Comparison of ENCODE assay signal across 14 mouse cellular contexts in genomic region chr15:3233837-3234551, GRCm38 (mm10). TPM values are rescaled to one million over a fixed set of nuclear protein-coding genes. Genes with fewer than 3 reads are reported as not detected.
DNase-seq lines count a peak whose midpoint lies in the region; ATAC-seq and TF ChIP-seq lines count a peak whose summit lies in the region.
"Had no signal": no experiment of that assay in that cellular context is flagged by ENCODE, and none has a peak within 500 bp of the region (broad histone marks: within the 10 kb centered on the region; RNA-seq: fewer than 3 reads in every experiment).

No protein-coding gene starts in this region.

- H3K27ac ChIP-seq in kidney, adult 2 months (ENCODE audit: insufficient read depth, low read depth, low read length): no peak overlapping the region
- H3K27ac ChIP-seq in hindbrain, embryonic 10.5 days: no peak overlapping the region
- H3K27ac ChIP-seq: forebrain, embryonic 10.5 days; lung, embryonic 15.5 days; stomach, embryonic 15.5 days had no signal

- no peaks in the 10 kb centered on the region for H3K36me3 ChIP-seq in kidney, adult 2 months (ENCODE audit: control insufficient read depth, insufficient read depth, low read length)
- H3K36me3 ChIP-seq in hindbrain, embryonic 10.5 days: no peaks in the 10 kb centered on the region
- H3K36me3 ChIP-seq: forebrain, embryonic 10.5 days; lung, embryonic 15.5 days; stomach, embryonic 15.5 days had no signal

- TF ChIP-seq CTCF in kidney, adult 2 months (conservative IDR thresholded peaks at IDR 0.05; ENCODE audit: insufficient read depth, insufficient read length, low read depth, low read length): no peak

- no peak for TF ChIP-seq POLR2A in kidney, adult 2 months (IDR thresholded peaks at IDR 0.05; ENCODE audit: low read depth, low read length)

- no peaks in the 10 kb centered on the region for H3K9me3 ChIP-seq in hindbrain, embryonic 10.5 days
- H3K9me3 ChIP-seq: forebrain, embryonic 10.5 days; lung, embryonic 15.5 days; stomach, embryonic 15.5 days had no signal

- H3K4me3 ChIP-seq in kidney, adult 2 months (ENCODE audit: insufficient read depth, low read depth, low read length): no peak overlapping the region
- H3K4me3 ChIP-seq in hindbrain, embryonic 10.5 days: no peak overlapping the region
- H3K4me3 ChIP-seq: forebrain, embryonic 10.5 days; lung, embryonic 15.5 days; stomach, embryonic 15.5 days had no signal

- ATAC-seq in inflammation-experienced regulatory T-cells, adult 6 months: peak; percentile 75

- peak; percentile 20 for DNase-seq in kidney, adult 2 months
- DNase-seq in kidney, adult 11 months: no peak
- DNase-seq in thymus, postnatal 14 days: peak; percentile 7
- DNase-seq in thymus, postnatal 10 days (ENCODE audit: low spot score in 2 of 2): no peak
- no peak for DNase-seq in cerebellum, adult 9-11 months
- no peak for DNase-seq in hindbrain, embryonic 10.5 days (ENCODE audit: low spot score)
- no peak for DNase-seq in ovary, postnatal 10 days (ENCODE audit: low spot score)
- DNase-seq: embryo, embryonic 11 days; gastrocnemius, postnatal 10 days; kidney, postnatal 36 days had no signal

- 0 out of 2 replicates have a peak, but pooled peaks cover 2% of the 10 kb centered on the region for H3K4me1 ChIP-seq in kidney, adult 2 months (ENCODE audit: control insufficient read depth, insufficient read depth, low read length)
- peaks cover 28% of the 10 kb centered on the region for H3K4me1 ChIP-seq in hindbrain, embryonic 10.5 days (replicated peaks)
- H3K4me1 ChIP-seq: stomach, embryonic 15.5 days had no signal

- no peaks in the 10 kb centered on the region for H3K27me3 ChIP-seq in kidney, adult 2 months (replicated peaks; ENCODE audit: control insufficient read depth, insufficient read depth, low read length)
- H3K27me3 ChIP-seq in hindbrain, embryonic 10.5 days (ENCODE audit: insufficient read depth, poor library complexity, severe bottlenecking): no peaks in the 10 kb centered on the region
- H3K27me3 ChIP-seq: lung, embryonic 15.5 days; stomach, embryonic 15.5 days had no signal

- 89% methylated on average over 3 of the region's 3 CpGs for WGBS in kidney, adult 2 months
- WGBS in hindbrain, embryonic 10.5 days: 94% methylated on average over 3 of the region's 3 CpGs

RNA-seq across cellular contexts. Expression of gene Selenop, which starts 34.4 kb away (rescaled TPM):
- 451 and 505 TPM in 2 replicates for polyA plus RNA-seq in kidney, adult 2 months (2012; rRNA removed)
- polyA plus RNA-seq in inflammation-experienced regulatory T-cells, adult 6 months (2017; shearing (Covaris generic)): 100 to 1,000 TPM in 2 of 3 experiments, 10 to 100 TPM in 1; 95.3 to 160 (median 152) TPM
- polyA plus RNA-seq in hindbrain, embryonic 10.5 days (2016; fragmentation: Nextera tagmentation; extraction: Ambion mirVana): 70.6 and 75.1 TPM in 2 replicates

Comparison
In these comparisons a context has a peak if more than half of its experiments do, and no peak if none do; other contexts are left out.
1. DNase-seq: peak in kidney, adult 2 months (single experiment) and thymus, postnatal 14 days (single experiment); none in kidney, adult 11 months (single experiment), thymus, postnatal 10 days (0 of 2), cerebellum, adult 9-11 months (single experiment), hindbrain, embryonic 10.5 days (single experiment) and ovary, postnatal 10 days (single experiment).